Mouse (Mus musculus): Measurements from ENCODE around the gene Kdm6b. TPM values are rescaled to one million over a fixed set of nuclear protein-coding genes. Genes with fewer than 3 reads are reported as not detected.

Kdm6b gene
- polyA plus RNA-seq, 2 experiments = 1.4 to 2.9 TPM

DNA sequence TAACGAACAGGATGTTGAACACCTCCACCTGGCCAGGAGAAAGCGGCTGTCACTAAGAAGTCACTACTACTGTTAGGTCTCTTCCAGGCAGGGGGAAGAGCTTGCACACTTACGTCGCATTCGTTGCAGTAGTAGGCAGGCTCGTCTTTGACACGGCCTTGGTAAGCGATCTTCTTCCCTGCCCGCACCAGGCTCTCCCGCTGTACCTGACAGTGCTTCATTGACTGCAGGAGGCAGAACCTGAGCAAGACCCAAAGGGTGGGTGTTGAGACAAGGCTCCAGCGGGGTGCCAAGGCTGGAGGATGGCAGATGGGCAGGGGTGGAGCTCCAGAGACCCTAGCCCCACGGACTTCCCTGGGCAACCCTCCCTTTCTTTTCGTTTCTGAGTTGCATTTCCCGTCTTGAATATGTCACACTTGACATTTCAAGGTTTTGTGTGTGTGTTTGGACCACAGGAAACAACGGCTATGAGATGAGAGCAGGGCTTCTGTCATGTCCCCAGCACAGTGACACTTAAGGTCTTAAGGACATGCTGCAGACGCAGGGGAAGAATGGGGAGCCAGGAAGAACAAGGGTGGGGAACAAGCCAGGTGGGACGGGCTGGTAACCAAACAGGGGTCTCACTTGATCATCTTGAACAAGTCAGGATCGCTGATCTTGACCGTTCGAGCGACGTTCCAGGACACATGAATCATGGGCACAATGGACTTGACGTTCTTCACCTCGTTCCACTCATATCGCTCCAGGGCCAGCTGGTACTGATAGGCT lies 13.2 kb downstream of the Kdm6b start:
- Histone ChIP-seq H3K4me2 (ENCODE audit: low read depth) (no peak overlapping the region), H3K4me3 (ENCODE audit: insufficient read depth in 1 of 2, low read depth in 2 of 2, low read length in 2 of 2) (no peak overlapping the region), H3K9me3 (ENCODE audit: control insufficient read depth, low read length) (no peaks in the 10 kb centered on the region), H3K27me3 (ENCODE audit: control insufficient read depth, insufficient read depth, low read length) (no peaks in the 10 kb centered on the region), H3K9ac (replicated peaks) (no peak overlapping the region), H3K36me3 (replicated peaks; ENCODE audit: control insufficient read depth, insufficient read depth, low read depth) (peaks cover 6% of the 10 kb centered on the region), H3K4me1 (replicated peaks; ENCODE audit: control insufficient read depth in 2 of 2, insufficient read depth in 2 of 2, low read length in 1 of 2) (peaks cover 6 to 12% of the 10 kb centered on the region in 2 experiments), H3K27ac (no peak overlapping the region)
- DNase-seq (ENCODE audit: low read depth in 3 of 3, low spot score in 3 of 3) = no peak
- no peak for ATAC-seq (ENCODE audit: insufficient read depth)
- TF ChIP-seq EP300 (IDR thresholded peaks at IDR 0.05; ENCODE audit: low read depth) (no peak), CTCF (IDR thresholded peaks at IDR 0.05; ENCODE audit: low read depth) (no peak)
- 83% methylated on average over 25 of the region's 25 CpGs for WGBS (ENCODE audit: insufficient replicate concordance)

DNA sequence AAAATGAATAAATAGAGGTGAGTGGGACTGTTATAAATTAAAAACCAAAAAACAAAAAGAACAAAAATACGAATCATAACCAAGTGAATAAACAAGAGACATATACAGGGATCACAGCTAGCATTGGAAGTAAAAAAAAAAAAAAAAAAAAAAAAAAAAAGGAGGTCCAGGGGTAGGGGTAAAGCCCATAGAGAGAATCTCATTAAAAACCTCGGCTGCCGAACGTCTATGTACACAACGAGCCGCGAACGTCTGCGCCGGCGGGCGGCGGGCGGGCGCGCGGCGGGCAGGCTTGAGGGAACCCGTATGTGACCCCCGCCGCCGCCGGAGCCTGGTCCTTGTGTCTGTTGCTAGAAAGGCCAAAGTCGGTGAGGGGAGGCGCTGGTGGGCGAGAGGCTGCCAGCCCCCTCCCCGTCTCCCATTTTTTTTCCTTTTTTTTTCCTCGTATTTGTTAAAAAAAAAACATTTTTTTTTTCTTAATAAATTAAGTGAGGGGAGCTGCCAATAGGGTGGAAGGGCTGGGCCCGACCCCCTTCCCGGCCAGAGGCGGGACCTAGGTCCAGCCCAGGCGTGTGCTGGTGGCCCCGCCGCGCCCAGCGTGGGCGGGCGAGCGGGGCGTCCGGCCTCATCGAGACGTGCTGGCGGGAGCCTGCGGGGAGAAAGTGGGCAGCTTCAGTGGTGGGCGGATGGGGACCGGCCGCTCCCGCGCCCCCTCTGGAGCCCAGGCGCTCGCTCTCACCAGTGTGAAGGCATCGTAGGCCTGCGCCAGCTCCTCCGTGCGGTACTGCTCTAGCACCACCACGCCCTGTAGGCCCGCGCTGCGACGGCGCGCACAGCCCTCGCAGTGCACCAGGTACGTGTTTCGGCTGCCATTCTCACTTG lies 14.0 kb downstream of the Kdm6b start:
- no peak overlapping the region for H3K9ac ChIP-seq (replicated peaks)
- no peak overlapping the region for H3K4me2 ChIP-seq (ENCODE audit: low read depth)
- no peaks in the 10 kb centered on the region for H3K9me3 ChIP-seq (ENCODE audit: control insufficient read depth, low read length)
- no peak for DNase-seq (ENCODE audit: low read depth in 3 of 3, low spot score in 3 of 3)
- H3K4me1 ChIP-seq (replicated peaks; ENCODE audit: control insufficient read depth in 2 of 2, insufficient read depth in 2 of 2, low read length in 1 of 2) = peaks cover 6 to 12% of the 10 kb centered on the region in 2 experiments
- TF ChIP-seq CTCF (IDR thresholded peaks at IDR 0.05; ENCODE audit: low read depth) = no peak
- no peak for TF ChIP-seq EP300 (IDR thresholded peaks at IDR 0.05; ENCODE audit: low read depth)
- peaks cover 5% of the 10 kb centered on the region for H3K36me3 ChIP-seq (replicated peaks; ENCODE audit: control insufficient read depth, insufficient read depth, low read depth)
- no peak overlapping the region for H3K4me3 ChIP-seq (ENCODE audit: insufficient read depth in 1 of 2, low read depth in 2 of 2, low read length in 2 of 2)
- no peak overlapping the region for H3K27ac ChIP-seq
- no peaks in the 10 kb centered on the region for H3K27me3 ChIP-seq (ENCODE audit: control insufficient read depth, insufficient read depth, low read length)
- 76% methylated on average over 66 of the region's 66 CpGs for WGBS (ENCODE audit: insufficient replicate concordance)
- no peak for ATAC-seq (ENCODE audit: insufficient read depth)

DNA sequence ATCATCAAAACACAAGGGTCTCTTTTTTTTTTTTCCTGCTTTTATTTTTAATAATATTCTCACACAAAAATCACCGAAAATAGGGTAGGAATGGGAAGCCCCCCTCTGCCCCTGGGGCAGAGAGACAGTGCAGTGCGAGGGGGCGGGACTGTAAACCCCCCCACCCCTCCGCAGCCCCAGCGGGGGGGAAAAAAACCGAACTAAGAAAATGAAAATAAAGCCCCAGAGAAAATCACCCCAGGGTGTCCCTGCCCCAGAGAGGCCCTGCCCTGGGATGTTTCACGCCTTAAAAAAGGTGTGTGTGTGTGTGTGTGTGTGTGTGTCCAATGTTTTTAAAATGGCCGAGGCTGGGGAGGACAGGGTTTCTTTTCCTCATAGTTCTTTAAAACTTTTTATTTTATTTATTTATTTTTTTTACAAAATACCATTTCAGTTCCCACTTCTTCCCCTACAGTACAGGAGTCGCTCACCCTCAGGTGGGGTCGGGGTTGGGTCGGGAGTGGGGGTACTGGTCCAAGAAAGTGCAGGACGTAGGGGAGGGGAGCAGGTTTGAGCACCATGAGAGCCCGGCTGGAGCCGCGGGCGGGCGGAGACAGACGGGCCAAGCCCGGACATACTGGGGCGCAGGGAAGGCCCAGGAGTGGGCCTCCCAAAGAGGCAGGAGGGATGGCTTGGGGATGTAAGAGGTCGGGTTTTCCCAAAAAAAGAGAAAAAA lies 14.8 kb downstream of the Kdm6b start:
- ATAC-seq (ENCODE audit: insufficient read depth) (no peak), DNase-seq (ENCODE audit: low read depth in 3 of 3, low spot score in 3 of 3) (no peak)
- no peaks in the 10 kb centered on the region for H3K27me3 ChIP-seq (ENCODE audit: control insufficient read depth, insufficient read depth, low read length)
- WGBS (ENCODE audit: insufficient replicate concordance) = 51% methylated on average over 21 of the region's 21 CpGs
- H3K4me2 ChIP-seq (ENCODE audit: low read depth) = peak overlapping the region; percentile 94; the same call in 1 of the 2 replicates
- H3K4me3 ChIP-seq (ENCODE audit: insufficient read depth in 1 of 2, low read depth in 2 of 2, low read length in 2 of 2) = no peak overlapping the region
- no peak for TF ChIP-seq EP300 (IDR thresholded peaks at IDR 0.05; ENCODE audit: low read depth)
- no peaks in the 10 kb centered on the region for H3K9me3 ChIP-seq (ENCODE audit: control insufficient read depth, low read length)
- no peak overlapping the region for H3K27ac ChIP-seq
- peaks cover 6 to 15% of the 10 kb centered on the region in 2 experiments for H3K4me1 ChIP-seq (replicated peaks; ENCODE audit: control insufficient read depth in 2 of 2, insufficient read depth in 2 of 2, low read length in 1 of 2)
- H3K9ac ChIP-seq (replicated peaks) = no peak overlapping the region
- peaks cover 5% of the 10 kb centered on the region for H3K36me3 ChIP-seq (replicated peaks; ENCODE audit: control insufficient read depth, insufficient read depth, low read depth)

DNA sequence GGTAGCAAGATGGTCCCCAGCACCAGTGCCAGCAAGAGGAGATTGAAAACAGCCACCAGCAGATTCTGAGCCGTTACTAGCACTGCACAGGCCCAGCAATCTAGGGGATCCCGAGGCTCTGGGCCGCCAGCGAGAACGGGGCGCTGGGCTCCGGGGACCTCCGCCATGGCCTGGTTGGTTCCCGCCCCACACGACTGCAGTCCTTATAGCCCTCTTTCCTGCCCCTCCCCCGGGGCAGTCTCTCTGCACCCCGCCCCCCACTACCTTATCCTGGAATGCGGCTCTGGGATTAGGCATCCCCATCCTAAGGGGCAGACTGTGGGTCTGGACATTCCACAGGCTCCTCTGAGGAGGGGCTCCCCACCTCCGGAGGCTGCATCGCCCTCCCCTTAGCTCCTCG lies 15.4 kb downstream of the Kdm6b start, which contains the start of gene Tmem88:
Gene Tmem88 (minus strand): TSS at position 176 of the 400 bp plus-strand sequence.
- H3K4me1 ChIP-seq (replicated peaks; ENCODE audit: control insufficient read depth in 2 of 2, insufficient read depth in 2 of 2, low read length in 1 of 2) = peaks cover 6 to 15% of the 10 kb centered on the region in 2 experiments
- no peak within 1 kb of the TSS for H3K27ac ChIP-seq
- H3K36me3 ChIP-seq (replicated peaks; ENCODE audit: control insufficient read depth, insufficient read depth, low read depth) = peaks cover 3% of the 10 kb centered on the region; the same call in 1 of the 2 replicates
- H3K4me3 ChIP-seq (ENCODE audit: insufficient read depth in 1 of 2, low read depth in 2 of 2, low read length in 2 of 2) = peak within 1 kb of the TSS; percentile 1 to 39
- TF ChIP-seq EP300 (IDR thresholded peaks at IDR 0.05; ENCODE audit: low read depth) = no peak
- no peak for TF ChIP-seq CTCF (IDR thresholded peaks at IDR 0.05; ENCODE audit: low read depth)
- DNase-seq (ENCODE audit: low read depth in 3 of 3, low spot score in 3 of 3) (no peak), ATAC-seq (ENCODE audit: insufficient read depth) (no peak)
- H3K27me3 ChIP-seq (ENCODE audit: control insufficient read depth, insufficient read depth, low read length) = no peaks in the 10 kb centered on the region
- WGBS (ENCODE audit: insufficient replicate concordance) = 27% methylated on average over 16 of the region's 16 CpGs
- peak within 1 kb of the TSS; percentile 94 for H3K4me2 ChIP-seq (ENCODE audit: low read depth)
- 0 out of 2 replicates have a peak within 1 kb of the TSS, but pooled peaks have one; percentile 28 for H3K9ac ChIP-seq (replicated peaks)
- H3K9me3 ChIP-seq (ENCODE audit: control insufficient read depth, low read length) = no peaks in the 10 kb centered on the region
